Mouse (Mus musculus): ENCODE measurements around the gene Uqcrc2.

- TF ChIP-seq CTCF (IDR thresholded peaks at IDR 0.05 in 2 of 3, conservative IDR thresholded peaks at IDR 0.05 in 1 of 3; ENCODE audit: control insufficient read depth in 1 of 3, insufficient read depth in 1 of 3, low read depth in 2 of 3, low read length in 3 of 3, poor library complexity in 1 of 3, severe bottlenecking in 1 of 3), result no peak
- TF ChIP-seq USF1 (IDR thresholded peaks at IDR 0.05; ENCODE audit: low read depth, low read length), result no peak
- TF ChIP-seq EP300 (IDR thresholded peaks at IDR 0.05; ENCODE audit: low read depth in 1 of 2, low read length in 2 of 2), result no peak
- no peak; the same call in 1 of the 2 replicates for TF ChIP-seq SIN3A (IDR thresholded peaks at IDR 0.05; ENCODE audit: low read length)
Observed at GRCm38 (mm10) chr7:120635362-120635781, 396 bp downstream of the Uqcrc2 start.
